Mouse (Mus musculus): ENCODE data around the gene Olfr370. TPM values are rescaled to one million over a fixed set of nuclear protein-coding genes. Genes with fewer than 3 reads are reported as not detected.

The Olfr370 gene
- polyA plus RNA-seq, 1 experiment from 2014 or later, result not detected

- no peak for ATAC-seq (ENCODE audit: insufficient number of reproducible peaks, low FRiP score, low TSS enrichment, low read depth)
- H3K27me3 ChIP-seq (ENCODE audit: control insufficient read depth, insufficient read depth, low read length), result no peaks in the 10 kb centered on the region
Observed at GRCm38 (mm10) chr8:83588886-83589285, 53.3 kb downstream of the Olfr370 start.

GRCm38 (mm10) chr8:83590488-83591023 is 55.0 kb downstream of the Olfr370 start:
- peaks cover 5% of the 10 kb centered on the region for H3K36me3 ChIP-seq (ENCODE audit: control insufficient read depth, insufficient read depth, low read length)
- 88% methylated on average over 7 of the region's 7 CpGs for WGBS

More at GRCm38 (mm10) chr8:83588886-83589285, 53.3 kb downstream of the Olfr370 start:
- H3K36me3 ChIP-seq (ENCODE audit: control insufficient read depth, insufficient read depth, low read length), result peaks cover 10% of the 10 kb centered on the region
- 95% methylated on average over 5 of the region's 5 CpGs for WGBS
- no peak for DNase-seq (ENCODE audit: low spot score)
- no peak overlapping the region for H3K27ac ChIP-seq (replicated peaks; ENCODE audit: low read depth, low read length)
- H3K9ac ChIP-seq (ENCODE audit: low read length), result no peak overlapping the region
- no peak overlapping the region for H3K4me3 ChIP-seq (ENCODE audit: low read depth, low read length)
- H3K4me2 ChIP-seq (ENCODE audit: low read depth, severe bottlenecking), result no peak overlapping the region
- H3K4me1 ChIP-seq (ENCODE audit: control insufficient read depth, insufficient read depth, low read length), result peaks cover 10% of the 10 kb centered on the region
- no peaks in the 10 kb centered on the region for H3K9me3 ChIP-seq (ENCODE audit: control insufficient read depth, low read length)

GRCm38 (mm10) chr8:83592682-83593081 is 57.1 kb downstream of the Olfr370 start:
- ATAC-seq (ENCODE audit: insufficient number of reproducible peaks, low FRiP score, low TSS enrichment, low read depth), result no peak
- 68% methylated on average over 3 of the region's 3 CpGs for WGBS
- Histone ChIP-seq H3K36me3 (ENCODE audit: control insufficient read depth, insufficient read depth, low read length) (peaks cover 5% of the 10 kb centered on the region), H3K4me1 (ENCODE audit: control insufficient read depth, insufficient read depth, low read length) (peaks cover 10% of the 10 kb centered on the region), H3K9me3 (ENCODE audit: control insufficient read depth, low read length) (no peaks in the 10 kb centered on the region), H3K27ac (replicated peaks; ENCODE audit: low read depth, low read length) (no peak overlapping the region; the same call in 1 of the 2 replicates), H3K27me3 (ENCODE audit: control insufficient read depth, insufficient read depth, low read length) (no peaks in the 10 kb centered on the region), H3K4me3 (ENCODE audit: low read depth, low read length) (peak overlapping the region; percentile 72), H3K4me2 (ENCODE audit: low read depth, severe bottlenecking) (peak overlapping the region; percentile 71), H3K9ac (ENCODE audit: low read length) (peak overlapping the region; percentile 34)
- DNase-seq (ENCODE audit: low spot score), result no peak

More at GRCm38 (mm10) chr8:83590488-83591023, 55.0 kb downstream of the Olfr370 start:
- Histone ChIP-seq H3K4me1 (ENCODE audit: control insufficient read depth, insufficient read depth, low read length) (peaks cover 10% of the 10 kb centered on the region), H3K27ac (replicated peaks; ENCODE audit: low read depth, low read length) (no peak overlapping the region), H3K9ac (ENCODE audit: low read length) (no peak overlapping the region), H3K4me3 (ENCODE audit: low read depth, low read length) (no peak overlapping the region), H3K4me2 (ENCODE audit: low read depth, severe bottlenecking) (no peak overlapping the region), H3K9me3 (ENCODE audit: control insufficient read depth, low read length) (no peaks in the 10 kb centered on the region), H3K27me3 (ENCODE audit: control insufficient read depth, insufficient read depth, low read length) (no peaks in the 10 kb centered on the region)
- ATAC-seq (ENCODE audit: insufficient number of reproducible peaks, low FRiP score, low TSS enrichment, low read depth), result no peak
- no peak for DNase-seq (ENCODE audit: low spot score)

GRCm38 (mm10) chr8:83593325-83594166 is 58.0 kb downstream of the Olfr370 start:
- DNase-seq (ENCODE audit: low spot score) (peak; percentile 36), ATAC-seq (ENCODE audit: insufficient number of reproducible peaks, low FRiP score, low TSS enrichment, low read depth) (no peak)

GRCm38 (mm10) chr8:83594167-83595049 is 58.8 kb downstream of the Olfr370 start:
- Histone ChIP-seq H3K27ac (replicated peaks; ENCODE audit: low read depth, low read length) (peak overlapping the region; percentile 70), H3K4me2 (ENCODE audit: low read depth, severe bottlenecking) (peak overlapping the region; percentile 71), H3K36me3 (ENCODE audit: control insufficient read depth, insufficient read depth, low read length) (peaks cover 5% of the 10 kb centered on the region), H3K4me3 (ENCODE audit: low read depth, low read length) (peak overlapping the region; percentile 72), H3K9ac (ENCODE audit: low read length) (peak overlapping the region; percentile 93), H3K9me3 (ENCODE audit: control insufficient read depth, low read length) (no peaks in the 10 kb centered on the region), H3K4me1 (ENCODE audit: control insufficient read depth, insufficient read depth, low read length) (peaks cover 10% of the 10 kb centered on the region), H3K27me3 (ENCODE audit: control insufficient read depth, insufficient read depth, low read length) (no peaks in the 10 kb centered on the region)
- DNase-seq (ENCODE audit: low spot score) (peak; percentile 98), ATAC-seq (ENCODE audit: insufficient number of reproducible peaks, low FRiP score, low TSS enrichment, low read depth) (peak; percentile 98)
- WGBS, result under 1% methylated on average over 43 of the region's 43 CpGs

More at GRCm38 (mm10) chr8:83593325-83594166, 58.0 kb downstream of the Olfr370 start:
- Histone ChIP-seq H3K9me3 (ENCODE audit: control insufficient read depth, low read length) (no peaks in the 10 kb centered on the region), H3K9ac (ENCODE audit: low read length) (peak overlapping the region; percentile 93), H3K4me3 (ENCODE audit: low read depth, low read length) (peak overlapping the region; percentile 72), H3K4me1 (ENCODE audit: control insufficient read depth, insufficient read depth, low read length) (peaks cover 10% of the 10 kb centered on the region), H3K27ac (replicated peaks; ENCODE audit: low read depth, low read length) (peak overlapping the region; percentile 70), H3K36me3 (ENCODE audit: control insufficient read depth, insufficient read depth, low read length) (peaks cover 5% of the 10 kb centered on the region), H3K27me3 (ENCODE audit: control insufficient read depth, insufficient read depth, low read length) (no peaks in the 10 kb centered on the region), H3K4me2 (ENCODE audit: low read depth, severe bottlenecking) (peak overlapping the region; percentile 71)
- 8% methylated on average over 22 of the region's 22 CpGs for WGBS

Other genes starting within 250 kb of the Olfr370 start
- not detected in 2 replicates for gene Ucp1, start 245.4 kb upstream of the Olfr370 start, polyA plus RNA-seq (2014; fragmentation: Nextera tagmentation; extraction: Ambion mirVana)
- gene Elmod2, start 203.3 kb upstream of the Olfr370 start, polyA plus RNA-seq (2014; fragmentation: Nextera tagmentation; extraction: Ambion mirVana), result 26.2 and 27.1 TPM in 2 replicates
- not detected in 2 replicates for gene Mgat4d, start 187.3 kb upstream of the Olfr370 start, polyA plus RNA-seq (2014; fragmentation: Nextera tagmentation; extraction: Ambion mirVana)
- gene Clgn, start 145.9 kb upstream of the Olfr370 start, polyA plus RNA-seq (2014; fragmentation: Nextera tagmentation; extraction: Ambion mirVana), result 2.5 and 2.7 TPM in 2 replicates
- gene Scoc, start 77.4 kb upstream of the Olfr370 start, polyA plus RNA-seq (2014; fragmentation: Nextera tagmentation; extraction: Ambion mirVana), result 117 and 124 TPM in 2 replicates
- gene Ndufb7, start 30.9 kb downstream of the Olfr370 start, polyA plus RNA-seq (2014; fragmentation: Nextera tagmentation; extraction: Ambion mirVana), result 331 and 339 TPM in 2 replicates
- 679 and 704 TPM in 2 replicates for gene Tecr, start 72.2 kb downstream of the Olfr370 start, polyA plus RNA-seq (2014; fragmentation: Nextera tagmentation; extraction: Ambion mirVana)
- 75.6 and 78.2 TPM in 2 replicates for gene Dnajb1, start 72.4 kb downstream of the Olfr370 start, polyA plus RNA-seq (2014; fragmentation: Nextera tagmentation; extraction: Ambion mirVana)
- 163 and 178 TPM in 2 replicates for gene Gipc1, start 116.9 kb downstream of the Olfr370 start, polyA plus RNA-seq (2014; fragmentation: Nextera tagmentation; extraction: Ambion mirVana)
- gene Ptger1, start 130.9 kb downstream of the Olfr370 start, polyA plus RNA-seq (2014; fragmentation: Nextera tagmentation; extraction: Ambion mirVana), result 0.59 and 1.6 TPM in 2 replicates
- 28.8 and 30.1 TPM in 2 replicates for gene Pkn1, start 163.4 kb downstream of the Olfr370 start, polyA plus RNA-seq (2014; fragmentation: Nextera tagmentation; extraction: Ambion mirVana)
- 210 and 215 TPM in 2 replicates for gene Ddx39, start 179.4 kb downstream of the Olfr370 start, polyA plus RNA-seq (2014; fragmentation: Nextera tagmentation; extraction: Ambion mirVana)
- 24.6 and 26.4 TPM in 2 replicates for gene Adgre5, start 205.5 kb downstream of the Olfr370 start, polyA plus RNA-seq (2014; fragmentation: Nextera tagmentation; extraction: Ambion mirVana)

All from limb, embryonic 11.5 days (tissue).